Mouse (Mus musculus) inflammation-experienced regulatory T-cells, adult 6 months (primary cell): ENCODE results near the gene Bach1. TPM values are rescaled to one million over a fixed set of nuclear protein-coding genes. Genes with fewer than 3 reads are reported as not detected.

Experiments used
- ATAC-seq: one replicate; pipeline ENCODE4 v1.8.0; 2017
- polyA plus RNA-seq, 3 experiments: library from polyadenylated mRNA; unstranded; fragments of 100-300 nt; shearing (Covaris generic); gene quantifications; one replicate each; pipeline ENCODE4 v1.2.1; 2017

Gene Bach1
- polyA plus RNA-seq, 3 experiments from 2014 or later, result 1.6 to 3.7 (median 3.5) TPM

GRCm38 (mm10) chr16:87714550-87714949, 15.8 kb downstream of the Bach1 start:
- no peak for ATAC-seq

- ATAC-seq, result no peak
Observed at GRCm38 (mm10) chr16:87715221-87715620, 16.5 kb downstream of the Bach1 start.

- ATAC-seq, result no peak
Observed at GRCm38 (mm10) chr16:87716269-87716668, 17.5 kb downstream of the Bach1 start.

DNA sequence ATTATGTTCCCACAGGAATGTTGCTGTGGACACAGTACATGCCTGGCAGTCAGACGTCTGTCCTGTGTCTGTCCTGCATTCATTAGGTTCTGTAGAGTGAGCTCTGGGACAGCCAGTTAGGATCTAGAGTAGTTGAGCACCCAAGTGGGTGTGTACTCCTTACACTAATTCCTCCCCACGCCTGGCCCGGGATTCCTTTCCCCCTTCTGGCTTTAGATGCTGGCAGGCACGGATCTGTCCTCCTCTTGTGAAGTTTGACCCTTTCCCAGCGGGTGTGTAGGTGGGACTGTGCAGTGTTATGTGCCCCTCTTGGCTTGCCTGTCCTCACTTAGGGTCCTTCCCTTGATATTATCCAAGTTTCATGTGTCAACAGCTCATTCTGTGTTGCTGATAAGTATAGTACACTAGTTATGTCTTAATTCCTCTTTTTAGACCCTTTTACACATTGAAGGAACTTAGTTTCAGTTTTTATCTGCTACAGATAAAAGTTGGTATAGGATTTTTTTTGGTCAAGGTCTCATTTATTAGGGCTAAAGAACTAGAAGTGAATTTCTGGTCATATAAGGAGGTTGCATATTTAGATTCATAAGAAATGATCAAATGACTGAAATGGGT, 18.4 kb downstream of the Bach1 start:
- no peak for ATAC-seq

DNA sequence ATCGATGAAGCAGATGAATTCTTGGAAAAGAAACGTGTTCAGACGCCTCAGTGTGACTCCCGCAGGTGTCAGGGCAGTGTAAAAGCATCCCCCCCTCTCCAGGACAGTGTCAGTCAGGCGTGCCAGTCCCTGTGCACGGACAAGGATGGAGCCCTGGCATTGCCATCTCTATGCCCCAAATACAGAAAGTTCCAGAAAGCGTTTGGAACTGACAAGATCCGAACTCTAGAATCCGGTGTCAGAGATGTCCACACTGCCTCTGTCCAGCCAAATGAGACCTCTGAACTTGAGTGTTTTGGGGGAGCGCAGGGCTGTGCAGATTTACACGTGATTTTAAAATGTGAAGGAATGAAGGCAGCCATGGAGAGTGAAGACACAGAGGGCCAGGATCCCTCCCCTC, 20.3 kb downstream of the Bach1 start:
- no peak for ATAC-seq

GRCm38 (mm10) chr16:87719688-87720283, 21.0 kb downstream of the Bach1 start:
- ATAC-seq, result no peak

DNA sequence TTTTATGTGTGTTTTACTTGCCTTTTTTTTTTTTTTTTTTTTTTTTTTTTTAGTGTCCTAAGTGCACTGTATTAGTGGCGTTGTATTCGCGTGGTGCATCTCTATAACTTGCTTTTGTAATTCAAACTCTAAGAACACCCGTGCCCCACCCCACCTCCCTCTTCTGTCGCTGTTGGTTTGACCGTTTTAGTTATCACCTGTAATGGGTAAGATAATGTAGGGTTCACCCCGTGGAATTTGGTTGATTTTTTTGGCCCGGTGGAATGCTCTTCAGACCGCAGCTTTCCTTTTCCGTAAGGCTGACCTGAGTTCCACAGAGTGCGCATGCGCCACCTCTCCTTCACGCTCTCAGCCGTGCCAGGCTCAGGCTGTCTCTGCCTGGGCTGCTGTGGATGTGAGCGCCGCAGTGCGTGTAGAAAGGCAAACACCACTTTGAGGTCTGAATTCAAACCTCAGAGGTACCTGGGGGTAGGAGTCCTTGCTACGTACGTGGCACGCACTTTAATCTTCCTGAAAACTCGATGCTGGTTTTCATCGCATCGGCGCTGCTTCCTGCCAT, 22.2 kb downstream of the Bach1 start:
- ATAC-seq, result no peak

- ATAC-seq, result no peak
Observed at GRCm38 (mm10) chr16:87722857-87723256, 24.1 kb downstream of the Bach1 start.

DNA sequence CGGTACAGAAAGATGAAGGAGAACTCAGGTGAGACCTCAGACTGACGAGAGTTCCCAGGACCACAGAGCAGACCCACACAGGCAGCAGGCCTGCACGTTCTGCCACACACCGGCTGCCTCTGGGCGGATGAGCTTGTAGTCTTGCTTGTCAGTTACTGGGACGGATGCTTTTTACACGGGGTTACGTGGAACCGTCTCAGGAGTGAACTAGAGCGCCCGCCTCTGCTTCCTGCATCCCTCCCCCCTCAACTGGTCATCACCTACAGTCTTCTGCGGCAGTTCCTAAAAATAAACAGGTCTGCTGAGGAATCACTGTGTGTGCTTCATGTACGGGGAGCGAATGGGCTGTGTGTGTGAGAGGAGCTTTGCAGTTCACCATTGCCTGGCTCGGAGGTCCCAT, 24.7 kb downstream of the Bach1 start:
- peak; percentile 61 for ATAC-seq

- ATAC-seq, result no peak
Observed at GRCm38 (mm10) chr16:87724826-87725225, 26.1 kb downstream of the Bach1 start.

GRCm38 (mm10) chr16:87725241-87725640, 26.5 kb downstream of the Bach1 start:
- ATAC-seq, result no peak

DNA sequence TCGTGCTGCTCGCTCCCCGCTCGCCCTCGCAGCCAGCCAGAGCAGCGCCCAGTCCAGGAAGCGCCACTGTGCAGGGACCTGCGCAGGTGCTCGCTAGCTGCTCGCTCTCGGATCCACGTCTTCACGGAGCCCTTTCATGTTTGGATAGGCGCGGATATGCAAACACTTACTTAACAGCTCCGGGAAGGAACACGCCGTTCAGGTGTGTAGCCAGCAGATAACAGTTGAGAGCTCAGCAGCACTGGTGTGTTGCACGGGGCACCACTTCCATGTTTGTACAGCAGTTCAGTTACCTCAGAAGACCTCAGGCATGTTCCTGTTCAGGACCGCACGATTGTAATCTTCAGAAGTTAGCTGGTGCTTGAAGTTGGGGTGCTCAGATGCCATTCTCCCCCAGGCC, 27.2 kb downstream of the Bach1 start:
- peak; percentile 64 for ATAC-seq

- peak; percentile 13 for ATAC-seq
Observed at GRCm38 (mm10) chr16:87726369-87726768, 27.6 kb downstream of the Bach1 start.

DNA sequence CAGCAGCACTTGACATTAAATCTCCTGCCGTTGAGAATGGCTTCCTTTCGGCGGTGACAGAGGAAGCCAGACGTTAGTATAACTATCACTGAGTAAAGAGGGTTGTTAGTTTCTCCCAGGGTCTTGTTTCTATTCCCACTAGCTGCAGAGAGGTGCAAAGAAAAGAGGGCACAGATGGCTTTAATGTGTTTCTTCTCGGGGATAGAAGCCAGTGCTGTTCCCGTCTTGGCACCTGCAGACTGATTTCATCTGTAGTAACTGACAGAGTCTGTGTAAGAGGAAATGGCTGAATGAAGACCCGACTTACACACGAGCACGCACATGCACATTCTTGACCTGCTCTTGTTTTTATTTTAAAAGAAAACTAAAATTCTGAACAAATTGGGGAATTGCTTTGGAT, 28.5 kb downstream of the Bach1 start:
- ATAC-seq, result no peak

- no peak for ATAC-seq
Observed at GRCm38 (mm10) chr16:87727918-87728317, 29.2 kb downstream of the Bach1 start.

- ATAC-seq, result no peak
Observed at GRCm38 (mm10) chr16:87728703-87729102, 30.0 kb downstream of the Bach1 start.

GRCm38 (mm10) chr16:87729469-87729868, 30.7 kb downstream of the Bach1 start:
- no peak for ATAC-seq

DNA sequence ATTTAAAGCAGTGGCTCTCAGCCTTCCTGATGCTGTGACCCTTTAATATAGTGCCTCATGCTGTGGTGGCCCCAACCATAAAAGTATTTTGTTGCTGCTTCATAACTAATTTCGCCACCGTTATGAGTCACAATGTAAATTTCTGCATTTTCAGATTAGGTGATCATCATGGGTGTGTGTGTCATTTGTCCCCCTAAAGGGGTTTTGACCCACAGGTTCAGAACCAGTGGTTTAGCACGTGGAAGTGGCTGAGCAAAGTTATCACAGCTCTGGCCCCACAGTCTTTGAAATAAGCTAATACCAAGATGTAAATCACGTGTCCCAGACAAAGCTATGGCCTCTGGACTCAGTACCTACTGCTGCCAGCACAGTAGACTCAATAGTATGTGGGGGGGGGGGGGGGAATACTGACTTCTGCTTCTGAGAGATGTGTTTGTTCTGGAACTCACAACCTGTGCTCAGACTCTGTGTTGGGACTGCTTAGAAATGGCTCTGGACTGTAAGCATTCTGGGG, 36.2 kb downstream of the Bach1 start:
- no peak for ATAC-seq

- ATAC-seq, result no peak
Observed at GRCm38 (mm10) chr16:87736106-87736505, 37.4 kb downstream of the Bach1 start.

DNA sequence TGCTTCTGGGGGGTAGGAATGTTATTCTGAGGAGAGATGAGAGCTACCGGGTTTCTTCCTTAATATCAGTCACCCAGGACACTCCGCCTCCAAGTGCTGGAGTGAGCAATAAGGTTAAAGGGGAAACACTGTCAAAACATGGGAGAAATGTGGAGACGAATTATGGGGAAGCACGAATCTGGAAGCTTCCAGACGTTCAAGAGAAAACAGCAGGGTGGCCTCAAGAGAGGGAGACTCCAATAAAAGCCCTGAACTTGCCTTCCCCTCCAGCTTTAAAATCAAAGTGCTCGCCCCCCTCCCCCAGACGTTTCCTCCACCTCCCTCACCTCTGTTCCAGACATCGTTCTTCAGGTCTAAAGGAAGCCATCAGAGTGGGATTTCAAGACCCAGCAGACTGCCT, 38.6 kb downstream of the Bach1 start:
- no peak for ATAC-seq

DNA sequence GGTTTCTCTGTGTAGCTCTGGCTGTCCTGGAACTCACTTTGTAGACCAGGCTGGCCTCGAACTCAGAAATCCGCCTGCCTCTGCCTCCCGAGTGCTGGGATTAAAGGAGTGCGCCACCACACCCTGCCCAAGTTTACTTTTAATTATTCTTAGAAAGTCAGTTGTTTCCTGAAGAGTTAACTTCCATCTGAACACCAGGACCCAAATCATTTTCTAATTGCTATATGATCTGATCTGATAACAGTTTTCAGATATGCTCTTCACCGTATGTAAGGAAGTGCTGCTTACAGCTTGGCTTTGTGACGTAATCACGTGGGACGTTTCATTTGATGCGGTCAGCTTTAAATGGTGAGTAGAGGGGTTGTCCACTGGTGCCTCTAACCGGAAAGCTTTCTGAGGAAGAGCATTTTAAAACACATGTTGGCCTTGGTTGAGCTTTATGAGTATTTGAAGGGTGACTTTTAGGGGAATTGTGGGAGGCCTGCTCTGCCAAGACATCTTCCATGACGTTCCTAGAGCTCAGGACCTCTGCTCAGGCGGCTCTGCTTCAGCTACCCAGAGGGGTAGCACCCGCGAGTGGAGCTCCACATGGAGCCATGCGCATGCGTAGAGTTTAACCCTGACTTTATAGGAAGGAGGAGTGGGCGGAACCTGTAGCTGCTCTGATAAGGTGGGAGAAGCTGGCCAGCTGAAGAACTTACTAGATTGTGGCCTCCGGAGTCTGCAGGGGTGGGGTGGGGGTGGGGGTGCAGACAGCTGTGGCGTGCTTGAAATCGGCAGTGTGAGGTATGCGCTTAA, 39.3 kb downstream of the Bach1 start:
- ATAC-seq, result no peak

DNA sequence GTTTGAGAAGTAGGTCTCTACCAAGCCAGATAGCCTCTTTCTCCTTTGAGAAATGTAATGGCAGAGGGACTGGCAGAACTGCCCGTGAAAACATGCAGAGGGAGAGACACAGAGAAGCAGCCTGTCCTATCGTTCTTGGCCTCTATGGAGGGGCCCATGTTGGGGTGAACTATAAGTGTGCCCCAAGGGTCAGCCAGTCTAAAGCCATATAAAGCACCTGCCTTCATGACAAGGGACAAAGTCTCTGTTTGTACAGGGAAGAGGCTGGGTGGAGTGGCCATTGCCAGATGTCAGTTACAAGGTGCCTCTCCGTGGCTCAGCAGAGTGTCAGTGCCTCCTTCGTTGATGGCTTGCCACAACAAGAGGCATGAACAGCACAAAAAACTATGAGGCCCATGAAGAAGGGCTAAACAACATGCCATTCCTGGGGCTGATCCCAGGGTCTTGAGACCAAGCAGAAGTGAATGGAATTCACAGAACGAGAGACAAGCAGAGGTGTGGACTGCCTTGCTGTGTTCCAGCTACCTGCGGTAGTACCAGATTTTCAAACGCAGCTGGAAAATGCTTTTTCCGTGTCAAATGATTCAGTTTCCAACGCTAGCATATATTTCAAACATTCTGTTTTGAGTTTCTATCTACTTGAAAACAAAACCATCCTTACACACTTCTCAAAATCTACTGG, 42.4 kb downstream of the Bach1 start:
- no peak for ATAC-seq

- no peak for ATAC-seq
Observed at GRCm38 (mm10) chr16:87743661-87744060, 44.9 kb downstream of the Bach1 start.
